Mouse (Mus musculus) forebrain, embryonic 10.5 days (tissue): ENCODE data around the gene Taok3. TPM values are rescaled to one million over a fixed set of nuclear protein-coding genes. Genes with fewer than 3 reads are reported as not detected.

Experiments used
- DNase-seq: peaks from one replicate; pipeline ENCODE4 v3.0.0-alpha.2; 2017; ENCODE audit warnings: low spot score; ENCODE audit errors: extremely low spot score
- H3K27ac ChIP-seq: fragments of 300-500 bp; sonication (generic); 2 replicates; pipeline ENCODE4 v1.5.1; 2016; ENCODE audit warnings: mild to moderate bottlenecking
- H3K27me3 ChIP-seq: fragments of 300-500 bp; sonication (generic); 2 replicates; pipeline ENCODE4 v1.6.1; 2016; ENCODE audit warnings: mild to moderate bottlenecking; ENCODE audit not compliant: poor library complexity, severe bottlenecking
- H3K36me3 ChIP-seq: fragments of 300-500 bp; sonication (generic); replicated peaks from 2 replicates; pipeline ENCODE4 v1.6.1; 2016; ENCODE audit warnings: mild to moderate bottlenecking, moderate library complexity
- H3K4me1 ChIP-seq: fragments of 300-500 bp; sonication (generic); 2 replicates; pipeline ENCODE4 v1.6.1; 2016
- H3K4me3 ChIP-seq: fragments of 300-500 bp; sonication (generic); 2 replicates; pipeline ENCODE4 v1.5.1; 2016; ENCODE audit warnings: mild to moderate bottlenecking, moderate library complexity
- H3K9me3 ChIP-seq: fragments of 300-500 bp; sonication (generic); 2 replicates; pipeline ENCODE4 v1.6.1; 2016; ENCODE audit warnings: mild to moderate bottlenecking, moderate library complexity
- WGBS: fragments of 180-500 bp; shearing (Covaris S2); methylation state at CpG from one replicate; pipeline ENCODE4 v1.1.7; 2016; 5-methylcytosine and 5-hydroxymethylcytosine counted together
- polyA plus RNA-seq: library from polyadenylated mRNA; unstranded; fragments of >200 nt; fragmentation: Nextera tagmentation; extraction: Ambion mirVana; gene quantifications from 2 replicates; pipeline ENCODE4 v1.2.1, GENCODE M21; 2016

Taok3 gene
- polyA plus RNA-seq, 1 experiment from 2014 or later, result 9.3 TPM

DNA sequence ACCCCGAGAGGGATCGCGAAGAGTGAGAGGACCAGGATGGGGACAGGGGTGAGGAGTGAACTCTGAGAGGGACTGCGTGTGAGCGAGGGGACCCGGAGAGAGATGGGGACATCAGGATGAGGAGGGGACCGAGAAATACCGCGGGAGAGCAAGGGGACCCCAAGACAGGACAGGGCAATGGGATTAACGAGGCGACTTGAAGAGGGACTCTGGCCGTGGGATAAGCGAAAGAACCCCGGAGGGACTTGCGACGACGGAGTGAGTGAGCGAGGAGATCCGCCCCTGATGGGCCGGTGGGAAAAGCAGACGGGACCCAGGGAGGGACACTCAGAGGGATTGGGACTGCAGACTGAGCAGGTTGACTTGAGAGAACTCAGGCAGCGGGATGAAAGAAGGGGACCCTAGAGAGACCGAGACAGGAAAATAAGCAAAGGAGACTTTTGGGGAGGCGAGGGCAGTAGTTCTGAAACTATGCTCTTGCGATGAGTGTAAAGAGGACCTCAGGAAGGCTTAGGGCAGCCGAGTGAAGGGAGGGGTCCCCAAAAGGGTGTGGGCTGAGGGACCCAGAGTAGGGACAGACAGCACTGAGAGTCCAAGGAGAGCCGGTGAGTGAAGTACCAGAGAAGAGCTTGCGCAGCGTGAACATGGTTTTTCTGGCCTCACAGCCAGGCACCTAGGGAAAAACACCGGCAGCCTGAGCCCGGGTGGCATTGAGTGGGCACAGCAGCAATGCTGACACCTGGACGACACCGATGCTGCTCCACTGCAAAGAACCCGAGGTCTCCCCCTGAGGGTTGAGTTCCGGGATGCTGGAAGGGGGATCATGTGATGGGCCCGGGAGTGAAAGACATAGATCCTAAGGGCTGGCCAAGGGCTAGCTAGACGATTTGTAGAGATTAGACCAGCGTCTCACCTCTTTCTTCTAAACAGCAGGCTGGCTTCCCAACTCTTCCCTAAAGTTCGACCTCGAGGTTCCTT lies 849 bp downstream of the Taok3 start:
- Histone ChIP-seq H3K27me3 (peaks cover 25% of the 10 kb centered on the region), H3K4me1 (peaks cover 41% of the 10 kb centered on the region), H3K36me3 (no peaks in the 10 kb centered on the region), H3K4me3 (peak overlapping the region; percentile 86), H3K9me3 (no peaks in the 10 kb centered on the region), H3K27ac (peak overlapping the region; percentile 74)
- no peak for DNase-seq
- WGBS, result 1% methylated on average over 40 of the region's 40 CpGs

DNA sequence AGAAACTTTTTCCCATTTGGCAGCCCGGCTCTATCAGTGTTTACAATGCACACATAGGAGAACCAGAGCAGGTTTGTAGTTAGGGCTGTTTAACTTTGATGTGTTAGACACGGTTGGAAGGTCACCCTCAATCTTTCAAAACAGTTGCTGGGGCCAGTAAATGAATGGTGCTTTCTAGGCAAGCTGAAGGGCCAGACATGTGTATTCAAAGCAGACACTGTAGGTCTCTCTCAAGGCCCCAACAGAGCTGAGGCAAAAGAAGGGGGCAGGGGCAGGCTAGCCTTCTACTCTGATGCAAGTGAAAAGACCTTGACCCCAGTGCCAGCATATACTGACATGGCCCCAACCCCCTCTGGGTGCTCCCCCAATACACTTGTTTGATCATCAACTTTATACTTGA lies 1.7 kb downstream of the Taok3 start:
- no peaks in the 10 kb centered on the region for H3K36me3 ChIP-seq
- H3K4me3 ChIP-seq, result peak overlapping the region; percentile 86
- 9% methylated on average over 2 of the region's 2 CpGs for WGBS
- H3K27ac ChIP-seq, result no peak overlapping the region
- H3K27me3 ChIP-seq, result peaks cover 25% of the 10 kb centered on the region
- no peak for DNase-seq
- H3K9me3 ChIP-seq, result no peaks in the 10 kb centered on the region
- peaks cover 35% of the 10 kb centered on the region for H3K4me1 ChIP-seq

- Histone ChIP-seq H3K4me1 (peaks cover 35% of the 10 kb centered on the region), H3K27ac (no peak overlapping the region), H3K36me3 (no peaks in the 10 kb centered on the region), H3K4me3 (no peak overlapping the region), H3K27me3 (peaks cover 25% of the 10 kb centered on the region), H3K9me3 (no peaks in the 10 kb centered on the region)
- DNase-seq, result no peak
- 93% methylated on average over 6 of the region's 6 CpGs for WGBS
These were observed 3.2 kb downstream of the Taok3 start for GRCm38 (mm10) chr5:117123102-117123501.

GRCm38 (mm10) chr5:117123840-117124239 lies 3.9 kb downstream of the Taok3 start:
- Histone ChIP-seq H3K4me3 (no peak overlapping the region), H3K4me1 (peaks cover 32% of the 10 kb centered on the region), H3K9me3 (no peaks in the 10 kb centered on the region), H3K36me3 (no peaks in the 10 kb centered on the region), H3K27me3 (peaks cover 25% of the 10 kb centered on the region), H3K27ac (no peak overlapping the region)
- WGBS, result 93% methylated on average over 4 of the region's 4 CpGs
- DNase-seq, result no peak

- Histone ChIP-seq H3K36me3 (no peaks in the 10 kb centered on the region), H3K27ac (no peak overlapping the region), H3K9me3 (no peaks in the 10 kb centered on the region), H3K4me3 (no peak overlapping the region), H3K27me3 (peaks cover 20% of the 10 kb centered on the region), H3K4me1 (peaks cover 19% of the 10 kb centered on the region)
- 79% methylated on average over 16 of the region's 16 CpGs for WGBS
- DNase-seq, result no peak
These were observed 5.8 kb downstream of the Taok3 start for GRCm38 (mm10) chr5:117125482-117126346.

DNA sequence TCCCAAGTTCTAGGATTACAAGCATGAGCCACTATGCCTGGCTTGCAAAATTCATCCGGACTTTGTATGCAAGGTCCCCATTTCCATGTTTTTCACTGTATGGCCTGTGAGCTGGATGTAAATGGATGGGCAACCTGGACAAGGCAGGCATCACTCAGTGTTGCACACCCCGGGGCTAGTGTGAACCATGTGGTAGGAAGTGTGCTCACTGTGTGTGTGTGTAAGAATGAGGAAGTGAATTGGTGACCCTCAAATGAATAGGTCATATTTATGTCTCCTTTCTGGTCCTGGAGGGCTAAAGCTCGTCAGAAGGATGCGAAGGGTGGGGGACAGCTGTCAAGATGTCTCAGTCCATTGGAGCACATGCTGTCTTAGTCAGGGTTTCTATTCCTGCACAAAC lies 7.1 kb downstream of the Taok3 start:
- peaks cover 7% of the 10 kb centered on the region; the same call in 1 of the 2 replicates for H3K27me3 ChIP-seq
- WGBS, result 83% methylated on average over 4 of the region's 4 CpGs
- H3K36me3 ChIP-seq, result no peaks in the 10 kb centered on the region
- H3K4me3 ChIP-seq, result no peak overlapping the region
- H3K4me1 ChIP-seq, result peaks cover 5% of the 10 kb centered on the region
- no peak overlapping the region for H3K27ac ChIP-seq
- DNase-seq, result no peak
- no peaks in the 10 kb centered on the region for H3K9me3 ChIP-seq

- 94% methylated on average over 15 of the region's 15 CpGs for WGBS
These were observed 10.8 kb downstream of the Taok3 start for GRCm38 (mm10) chr5:117130726-117131125.

GRCm38 (mm10) chr5:117133446-117134065 lies 13.6 kb downstream of the Taok3 start:
- Histone ChIP-seq H3K4me1 (peaks cover 21% of the 10 kb centered on the region), H3K27ac (peak overlapping the region; percentile 48)

More at GRCm38 (mm10) chr5:117130726-117131125, 10.8 kb downstream of the Taok3 start:
- H3K4me1 ChIP-seq, result peaks cover 13% of the 10 kb centered on the region
- no peaks in the 10 kb centered on the region for H3K9me3 ChIP-seq
- H3K4me3 ChIP-seq, result no peak overlapping the region
- DNase-seq, result no peak
- H3K27ac ChIP-seq, result no peak overlapping the region
- H3K27me3 ChIP-seq, result no peaks in the 10 kb centered on the region
- no peaks in the 10 kb centered on the region for H3K36me3 ChIP-seq

DNA sequence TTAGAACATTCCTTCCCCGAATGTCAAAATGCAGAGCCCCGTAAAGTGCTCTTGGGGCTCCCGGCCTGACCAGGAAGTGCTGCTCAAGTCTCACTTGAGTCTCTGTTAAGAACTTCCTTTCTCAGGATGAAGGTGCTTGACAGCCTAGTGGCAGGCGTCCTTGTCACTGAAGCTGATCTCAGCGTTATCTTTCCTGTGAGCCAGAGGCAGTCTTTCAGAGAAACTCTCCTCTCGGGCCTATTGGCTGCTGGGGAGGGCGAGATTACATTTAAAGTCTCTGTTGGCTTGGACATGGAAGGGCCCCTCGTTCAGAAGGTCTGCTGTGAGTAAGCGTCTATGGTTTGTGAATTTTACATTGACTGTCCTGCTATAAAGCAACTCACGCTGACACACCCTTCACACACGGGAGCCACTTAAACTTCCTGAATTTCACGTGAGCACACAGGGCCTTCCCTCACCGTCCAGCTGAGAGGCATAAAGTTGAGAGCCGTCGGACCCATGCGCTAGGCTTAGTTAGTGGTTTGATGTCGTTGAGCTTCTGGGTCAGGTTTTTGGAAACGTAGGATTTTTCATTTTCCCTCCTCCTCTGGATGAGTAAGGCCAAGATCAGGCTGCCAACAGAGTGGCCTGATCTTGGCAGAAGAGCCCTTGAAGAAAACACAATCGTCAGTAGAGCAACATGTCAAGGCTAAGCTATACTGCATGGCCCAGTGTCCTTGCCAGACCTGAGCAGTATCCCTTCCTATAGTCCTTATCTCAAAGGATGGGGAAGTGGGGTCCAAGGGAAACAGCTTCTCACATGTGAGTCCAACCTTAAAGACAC lies 14.3 kb downstream of the Taok3 start:
- H3K4me1 ChIP-seq, result peaks cover 21% of the 10 kb centered on the region
- H3K9me3 ChIP-seq, result no peaks in the 10 kb centered on the region
- no peaks in the 10 kb centered on the region for H3K36me3 ChIP-seq
- no peak overlapping the region for H3K4me3 ChIP-seq
- WGBS, result 85% methylated on average over 19 of the region's 19 CpGs
- no peaks in the 10 kb centered on the region for H3K27me3 ChIP-seq
- no peak for DNase-seq
- H3K27ac ChIP-seq, result peak overlapping the region; percentile 48; the same call in 1 of the 2 replicates

More at GRCm38 (mm10) chr5:117133446-117134065, 13.6 kb downstream of the Taok3 start:
- Histone ChIP-seq H3K4me3 (no peak overlapping the region), H3K9me3 (no peaks in the 10 kb centered on the region), H3K36me3 (no peaks in the 10 kb centered on the region), H3K27me3 (no peaks in the 10 kb centered on the region)
- WGBS, result 90% methylated on average over 17 of the region's 17 CpGs
- no peak for DNase-seq

DNA sequence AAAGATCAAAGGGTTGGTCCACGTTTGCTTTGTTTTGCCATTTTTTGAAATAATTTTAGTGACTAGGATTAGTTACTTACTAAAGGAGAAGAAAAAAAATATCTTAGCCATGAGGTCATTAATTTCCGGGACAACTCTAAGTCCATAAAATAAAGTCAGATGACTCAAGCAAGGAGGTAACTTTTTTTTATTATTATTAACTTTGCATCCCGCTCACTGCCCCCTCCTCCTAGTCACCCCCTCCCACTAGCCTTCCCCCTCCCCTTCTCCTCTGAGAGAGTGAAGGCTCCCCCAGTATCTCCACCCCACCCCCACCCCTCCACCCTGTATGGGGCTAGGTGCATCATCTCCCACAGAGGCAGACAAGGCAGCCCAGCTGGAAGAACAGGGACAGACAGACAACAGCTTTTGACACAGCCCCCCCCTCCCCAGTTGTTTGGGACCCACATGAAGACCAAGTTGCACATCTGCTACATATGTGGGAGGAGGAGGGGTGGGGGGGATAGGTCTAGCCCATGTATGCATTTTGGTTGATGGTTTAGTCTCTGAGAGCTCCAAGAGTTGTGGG lies 15.0 kb downstream of the Taok3 start:
- WGBS, result 83% methylated on average over 3 of the region's 3 CpGs
- Histone ChIP-seq H3K27me3 (no peaks in the 10 kb centered on the region), H3K4me1 (peaks cover 23% of the 10 kb centered on the region), H3K36me3 (no peaks in the 10 kb centered on the region), H3K4me3 (0 out of 2 replicates have a peak overlapping the region, but pooled peaks have one; percentile 19), H3K27ac (peak overlapping the region; percentile 68), H3K9me3 (no peaks in the 10 kb centered on the region)
- no peak for DNase-seq

DNA sequence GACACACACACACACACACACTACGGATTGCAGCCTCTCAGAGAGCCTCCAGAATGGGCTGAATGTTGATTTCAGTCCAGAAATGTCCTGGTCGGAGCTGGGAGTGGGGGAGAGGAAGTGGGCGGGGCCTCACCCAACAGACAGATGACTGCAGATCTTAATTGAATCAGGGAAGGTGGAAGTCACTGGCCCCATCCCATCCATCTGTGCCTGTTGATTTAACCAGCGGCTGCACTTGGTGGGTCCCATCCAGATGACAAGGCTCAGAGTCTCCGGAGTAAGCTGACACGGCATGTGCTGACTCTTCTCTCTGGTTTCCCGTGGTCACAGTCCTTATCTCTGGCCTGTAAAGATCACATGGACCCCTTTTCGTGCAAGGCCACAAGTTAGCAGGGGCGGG lies 15.9 kb downstream of the Taok3 start:
- Histone ChIP-seq H3K27ac (peak overlapping the region; percentile 68), H3K4me1 (peaks cover 30% of the 10 kb centered on the region), H3K27me3 (no peaks in the 10 kb centered on the region), H3K36me3 (no peaks in the 10 kb centered on the region), H3K4me3 (peak overlapping the region; percentile 19; the same call in 1 of the 2 replicates), H3K9me3 (no peaks in the 10 kb centered on the region)
- WGBS, result 47% methylated on average over 9 of the region's 9 CpGs
- no peak for DNase-seq
